ENCODE assay signal across 18 mouse cellular contexts in genomic region chr6:128007982-128008562, GRCm38 (mm10).
DNase-seq lines count a peak whose midpoint lies in the region; ATAC-seq and TF ChIP-seq lines count a peak whose summit lies in the region.
"Had no signal": no experiment of that assay in that cellular context is flagged by ENCODE, and none has a peak within 500 bp of the region (broad histone marks: within the 10 kb centered on the region; RNA-seq: fewer than 3 reads in every experiment).

No protein-coding gene starts in this region.

- no peak for DNase-seq in cerebellum, adult 2 months
- no peak for DNase-seq in cerebellum, adult 18-20 months
- DNase-seq in heart, postnatal 25 days (ENCODE audit: low spot score) = no peak
- DNase-seq in retina, postnatal 1 day = peak; percentile 56
- no peak for DNase-seq in retina, embryonic 14.5 days (ENCODE audit: low spot score)
- DNase-seq in spleen, postnatal 4 days (ENCODE audit: low spot score in 2 of 2) = no peak
- DNase-seq: adrenal gland, adult 2 months; forebrain, postnatal 0 days; layer of hippocampus, postnatal 36 days; lung, postnatal 4 days; thymus, postnatal 25 days had no signal

- no peak overlapping the region for H3K9ac ChIP-seq in heart, embryonic 16.5 days (ENCODE audit: low read length)
- H3K9ac ChIP-seq: forebrain, postnatal 0 days; midbrain, embryonic 12.5 days; neural tube, embryonic 15.5 days had no signal

- TF ChIP-seq POLR2A in cerebellum, adult 2 months (IDR thresholded peaks at IDR 0.05; ENCODE audit: borderline replicate concordance, insufficient read depth, low read length) = no peak

- peak overlapping the region; percentile 62 for H3K27ac ChIP-seq in cerebellum, adult 2 months (ENCODE audit: insufficient read depth, low read length)
- H3K27ac ChIP-seq in heart, embryonic 16.5 days (ENCODE audit: low read length) = peak overlapping the region; percentile 15
- H3K27ac ChIP-seq: midbrain, embryonic 12.5 days; neural tube, embryonic 15.5 days had no signal

- no peak for TF ChIP-seq CTCF in cerebellum, adult 2 months (IDR thresholded peaks at IDR 0.05; ENCODE audit: borderline replicate concordance, insufficient read depth, low read depth, low read length)

- 25% methylated on average over 5 of the region's 5 CpGs for WGBS in cerebellum, adult 2 months
- WGBS in heart, embryonic 16.5 days = 59% methylated on average over 5 of the region's 5 CpGs

- ATAC-seq in heart, embryonic 16.5 days (replicated peaks; ENCODE audit: extremely low read depth, insufficient read depth, low FRiP score) = no peak
- no peak for ATAC-seq in megakaryocyte-erythroid progenitor cell, adult 5-6 weeks (replicated peaks; ENCODE audit: low FRiP score, low TSS enrichment, poor library complexity, severe bottlenecking)
- ATAC-seq: CD4-positive, CD25-positive, alpha-beta regulatory T cell, adult 4 months; forebrain, postnatal 0 days had no signal

- H3K4me1 ChIP-seq in cerebellum, adult 2 months (ENCODE audit: control insufficient read depth, insufficient read depth, low read length) = peaks cover 91% of the 10 kb centered on the region
- peaks cover 81% of the 10 kb centered on the region for H3K4me1 ChIP-seq in heart, embryonic 16.5 days (ENCODE audit: control insufficient read depth, insufficient read depth, low read length)

- H3K27me3 ChIP-seq in cerebellum, adult 2 months (ENCODE audit: control insufficient read depth, insufficient read depth, low read length) = no peaks in the 10 kb centered on the region
- no peaks in the 10 kb centered on the region for H3K27me3 ChIP-seq in heart, embryonic 16.5 days (ENCODE audit: control insufficient read depth, insufficient read depth, low read length)
- H3K27me3 ChIP-seq: neural tube, embryonic 15.5 days had no signal

- H3K4me2 ChIP-seq in heart, embryonic 16.5 days (ENCODE audit: low read depth, low read length) = no peak overlapping the region
- H3K4me2 ChIP-seq: liver, embryonic 11.5 days; midbrain, embryonic 12.5 days; neural tube, embryonic 15.5 days had no signal

- intact Hi-C loops in heart, postnatal 25 days (cut with DNase I) = no loop called here

- no peaks in the 10 kb centered on the region for H3K36me3 ChIP-seq in heart, embryonic 16.5 days (ENCODE audit: control insufficient read depth, insufficient read depth)
- H3K36me3 ChIP-seq: G1E; midbrain, embryonic 12.5 days; neural tube, embryonic 15.5 days had no signal

- no peak overlapping the region for H3K4me3 ChIP-seq in cerebellum, adult 2 months (replicated peaks; ENCODE audit: insufficient read depth, low read depth, low read length)
- no peak overlapping the region for H3K4me3 ChIP-seq in heart, embryonic 16.5 days (ENCODE audit: low read length)
- H3K4me3 ChIP-seq: midbrain, embryonic 12.5 days; neural tube, embryonic 15.5 days had no signal

- no peaks in the 10 kb centered on the region for H3K9me3 ChIP-seq in heart, embryonic 16.5 days (replicated peaks; ENCODE audit: control insufficient read depth, low read length)
- H3K9me3 ChIP-seq: midbrain, embryonic 12.5 days; neural tube, embryonic 15.5 days had no signal
